Comparison of ENCODE assay signal across 11 mouse cellular contexts in genomic region chr2:120414738-120415414, GRCm38 (mm10). TPM values are rescaled to one million over a fixed set of nuclear protein-coding genes. Genes with fewer than 3 reads are reported as not detected.
DNase-seq lines count a peak whose midpoint lies in the region; ATAC-seq and TF ChIP-seq lines count a peak whose summit lies in the region.
"Had no signal": no experiment of that assay in that cellular context is flagged by ENCODE, and none has a peak within 500 bp of the region (broad histone marks: within the 10 kb centered on the region; RNA-seq: fewer than 3 reads in every experiment).

No protein-coding gene starts in this region.

- no peaks in the 10 kb centered on the region for H3K9me3 ChIP-seq in forebrain, embryonic 13.5 days (replicated peaks)
- H3K9me3 ChIP-seq in forebrain, embryonic 10.5 days, result no peaks in the 10 kb centered on the region; the same call in 1 of the 2 replicates
- H3K9me3 ChIP-seq: embryonic facial prominence, embryonic 12.5 days; lung, embryonic 15.5 days; neural tube, embryonic 12.5 days had no signal

- no peak overlapping the region for H3K9ac ChIP-seq in forebrain, embryonic 13.5 days
- H3K9ac ChIP-seq: embryonic facial prominence, embryonic 12.5 days; lung, embryonic 15.5 days; neural tube, embryonic 12.5 days had no signal

- no peak for TF ChIP-seq POLR2A in thymus, adult 2 months (IDR thresholded peaks at IDR 0.05; ENCODE audit: control insufficient read depth, extremely low read depth, insufficient read depth, low read length, poor library complexity)

- no peak for DNase-seq in forebrain, embryonic 10.5 days (ENCODE audit: extremely low spot score, low spot score)
- peak; percentile 16 for DNase-seq in right cerebral cortex, postnatal 25 days
- DNase-seq in right cerebral cortex, postnatal 36 days (ENCODE audit: low spot score in 2 of 2), result no peak
- DNase-seq in layer of hippocampus, adult 18-20 months (ENCODE audit: low spot score in 2 of 2), result peak; percentile 21 to 70
- peak; percentile 69 for DNase-seq in telencephalon, adult 2 months (ENCODE audit: low read depth, low spot score)
- DNase-seq in thymus, adult 18-20 months, result no peak
- no peak for DNase-seq in thymus, adult 2 months

- no peak overlapping the region for H3K4me3 ChIP-seq in forebrain, embryonic 13.5 days
- no peak overlapping the region for H3K4me3 ChIP-seq in forebrain, embryonic 10.5 days
- H3K4me3 ChIP-seq in thymus, adult 2 months (ENCODE audit: control insufficient read depth, insufficient read depth, low read length), result no peak overlapping the region
- H3K4me3 ChIP-seq: embryonic facial prominence, embryonic 12.5 days; lung, embryonic 15.5 days; neural tube, embryonic 12.5 days had no signal

- no peaks in the 10 kb centered on the region for H3K4me1 ChIP-seq in forebrain, embryonic 13.5 days
- H3K4me1 ChIP-seq in forebrain, embryonic 10.5 days, result no peaks in the 10 kb centered on the region
- H3K4me1 ChIP-seq in thymus, adult 2 months (replicated peaks; ENCODE audit: control insufficient read depth, insufficient read depth, low read length), result no peaks in the 10 kb centered on the region
- H3K4me1 ChIP-seq: embryonic facial prominence, embryonic 12.5 days; lung, embryonic 15.5 days; neural tube, embryonic 12.5 days had no signal

- no peak for ATAC-seq in forebrain, embryonic 13.5 days

- peak overlapping the region; percentile 31; the same call in 1 of the 2 replicates for H3K27ac ChIP-seq in forebrain, embryonic 13.5 days
- H3K27ac ChIP-seq in forebrain, embryonic 10.5 days, result no peak overlapping the region
- no peak overlapping the region for H3K27ac ChIP-seq in thymus, adult 2 months (ENCODE audit: control insufficient read depth, insufficient read depth, low read length)
- H3K27ac ChIP-seq: lung, embryonic 15.5 days; neural tube, embryonic 12.5 days had no signal

- no peak for TF ChIP-seq CTCF in thymus, adult 2 months (IDR thresholded peaks at IDR 0.05; ENCODE audit: borderline replicate concordance, control insufficient read depth, extremely low read depth, insufficient read depth, low read length, poor library complexity)

- 56% methylated on average over 1 of the region's 1 CpGs for WGBS in forebrain, embryonic 13.5 days
- 76% methylated on average over 1 of the region's 1 CpGs for WGBS in forebrain, embryonic 10.5 days
- 90% methylated on average over 1 of the region's 1 CpGs for WGBS in thymus, adult 2 months

- H3K4me2 ChIP-seq in forebrain, embryonic 13.5 days, result no peak overlapping the region
- H3K4me2 ChIP-seq: embryonic facial prominence, embryonic 12.5 days; lung, embryonic 15.5 days; neural tube, embryonic 12.5 days had no signal

- no peaks in the 10 kb centered on the region for H3K36me3 ChIP-seq in forebrain, embryonic 13.5 days (ENCODE audit: poor library complexity, severe bottlenecking)
- peaks cover 3% of the 10 kb centered on the region; the same call in 1 of the 2 replicates for H3K36me3 ChIP-seq in forebrain, embryonic 10.5 days (replicated peaks)
- no peaks in the 10 kb centered on the region for H3K36me3 ChIP-seq in thymus, adult 2 months (ENCODE audit: control insufficient read depth, insufficient read depth, low read length)
- H3K36me3 ChIP-seq: embryonic facial prominence, embryonic 12.5 days; lung, embryonic 15.5 days; neural tube, embryonic 12.5 days had no signal

- no peaks in the 10 kb centered on the region for H3K27me3 ChIP-seq in forebrain, embryonic 13.5 days
- no peaks in the 10 kb centered on the region for H3K27me3 ChIP-seq in forebrain, embryonic 10.5 days (ENCODE audit: poor library complexity, severe bottlenecking)
- H3K27me3 ChIP-seq in thymus, adult 2 months (ENCODE audit: control insufficient read depth, insufficient read depth, low read length), result no peaks in the 10 kb centered on the region
- H3K27me3 ChIP-seq: embryonic facial prominence, embryonic 12.5 days; lung, embryonic 15.5 days; neural tube, embryonic 12.5 days had no signal

RNA-seq across cellular contexts. Expression of gene Tmem87a, which starts 11.0 kb away (rescaled TPM):
- 7.4 and 9.0 TPM in 2 replicates for polyA plus RNA-seq in forebrain, embryonic 13.5 days (2015; fragmentation: Nextera tagmentation; extraction: Ambion mirVana)
- polyA plus RNA-seq in forebrain, embryonic 10.5 days (2016; fragmentation: Nextera tagmentation; extraction: Ambion mirVana), result 5.6 TPM in 2 replicates
- total RNA-seq in layer of hippocampus, adult 18-20 months (2021), result 10 to 100 TPM; 39.5 to 43.4 TPM
- 21.9 and 24.3 TPM in 2 replicates for polyA plus RNA-seq in thymus, adult 2 months (2012; rRNA removed)

RNA-seq across cellular contexts. Expression of gene Ganc, which starts 11.2 kb away (rescaled TPM):
- 9.5 and 10.7 TPM in 2 replicates for polyA plus RNA-seq in forebrain, embryonic 13.5 days (2015; fragmentation: Nextera tagmentation; extraction: Ambion mirVana)
- 6.6 and 7.5 TPM in 2 replicates for polyA plus RNA-seq in forebrain, embryonic 10.5 days (2016; fragmentation: Nextera tagmentation; extraction: Ambion mirVana)
- 10 to 100 TPM; 12.0 to 13.7 TPM for total RNA-seq in layer of hippocampus, adult 18-20 months (2021)
- 15.9 and 17.4 TPM in 2 replicates for polyA plus RNA-seq in thymus, adult 2 months (2012; rRNA removed)

RNA-seq across cellular contexts. Expression of gene Capn3, which starts 40.9 kb away (rescaled TPM):
- polyA plus RNA-seq in forebrain, embryonic 13.5 days (2015; fragmentation: Nextera tagmentation; extraction: Ambion mirVana), result 1.6 and 1.7 TPM in 2 replicates
- 7.7 and 8.2 TPM in 2 replicates for polyA plus RNA-seq in forebrain, embryonic 10.5 days (2016; fragmentation: Nextera tagmentation; extraction: Ambion mirVana)
- 10 to 100 TPM; 15.6 to 16.9 TPM for total RNA-seq in layer of hippocampus, adult 18-20 months (2021)
- polyA plus RNA-seq in thymus, adult 2 months (2012; rRNA removed), result 56.2 and 69.8 TPM in 2 replicates

Comparison
In these comparisons a context has a peak if more than half of its experiments do, and no peak if none do; other contexts are left out.
1. DNase-seq: peak in right cerebral cortex, postnatal 25 days (single experiment), layer of hippocampus, adult 18-20 months (2 of 2) and telencephalon, adult 2 months (single experiment); none in forebrain, embryonic 10.5 days (single experiment), right cerebral cortex, postnatal 36 days (0 of 2), thymus, adult 18-20 months (0 of 2) and thymus, adult 2 months (single experiment).